Mouse (Mus musculus) lung, embryonic 16.5 days (tissue): ENCODE data around the gene Tmem168. TPM values are rescaled to one million over a fixed set of nuclear protein-coding genes. Genes with fewer than 3 reads are reported as not detected.

Source experiments
- ATAC-seq: fragments of 200-750 bp; cut with Nextera tagmentation; 2 replicates; pipeline ENCODE4 v1.8.0; 2017; ENCODE audit warnings: low read depth, mild to moderate bottlenecking, moderate library complexity
- H3K27ac ChIP-seq: fragments of 300-500 bp; sonication (generic); 2 replicates; pipeline ENCODE4 v1.5.1; 2014; ENCODE audit warnings: mild to moderate bottlenecking, control low read depth, low read length
- H3K27me3 ChIP-seq: fragments of 300-500 bp; sonication (generic); 2 replicates; pipeline ENCODE4 v1.6.1; 2014; ENCODE audit warnings: low read depth, low read length, mixed read lengths; ENCODE audit not compliant: control insufficient read depth, insufficient read depth
- H3K36me3 ChIP-seq: fragments of 300-500 bp; sonication (generic); 2 replicates; pipeline ENCODE4 v1.6.1; 2014; ENCODE audit warnings: low read length; ENCODE audit not compliant: control insufficient read depth, insufficient read depth
- H3K4me1 ChIP-seq: fragments of 300-500 bp; sonication (generic); replicated peaks from 2 replicates; pipeline ENCODE4 v1.6.1; 2014; ENCODE audit warnings: low read length, mixed read lengths; ENCODE audit not compliant: control insufficient read depth, insufficient read depth
- H3K4me2 ChIP-seq: fragments of 300-500 bp; sonication (generic); 2 replicates; pipeline ENCODE4 v1.6.1; 2014; ENCODE audit warnings: low read depth, low read length, control low read depth
- H3K4me3 ChIP-seq: fragments of 300-500 bp; sonication (generic); 2 replicates; pipeline ENCODE4 v1.5.1; 2014; ENCODE audit warnings: mild to moderate bottlenecking, low read length, control low read depth
- H3K9ac ChIP-seq: fragments of 300-500 bp; sonication (generic); 2 replicates; pipeline ENCODE4 v1.6.1; 2014; ENCODE audit warnings: low read length, control low read depth
- H3K9me3 ChIP-seq: fragments of 300-500 bp; sonication (generic); 2 replicates; pipeline ENCODE4 v1.6.1; 2016; ENCODE audit warnings: low read length; ENCODE audit not compliant: control insufficient read depth
- WGBS: fragments of 180-500 bp; shearing (Covaris S2); extraction: QIAGEN DNeasy Blood & Tissue Kit; methylation state at CpG from one replicate; pipeline ENCODE4 v1.1.7; 2014; 5-methylcytosine and 5-hydroxymethylcytosine counted together
- polyA plus RNA-seq: library from polyadenylated mRNA; unstranded; fragments of >200 nt; fragmentation: Nextera tagmentation; extraction: Ambion mirVana; gene quantifications from 2 replicates; pipeline ENCODE4 v1.2.1, GENCODE M21; 2015

Gene Tmem168
- polyA plus RNA-seq: 43.7 and 48.0 TPM in 2 replicates

GRCm38 (mm10) chr6:13607621-13608493 lies at the start of gene Tmem168:
TSS of gene Tmem168 (minus strand) at chr6:13608100.
- Histone ChIP-seq H3K9me3 (no peaks in the 10 kb centered on the region), H3K4me3 (peak within 1 kb of the TSS; percentile 70), H3K27me3 (no peaks in the 10 kb centered on the region), H3K36me3 (peaks cover 3% of the 10 kb centered on the region; the same call in 1 of the 2 replicates), H3K4me1 (peaks cover 7% of the 10 kb centered on the region), H3K9ac (peak within 1 kb of the TSS; percentile 85), H3K27ac (peak within 1 kb of the TSS; percentile 94), H3K4me2 (peak within 1 kb of the TSS; percentile 64)
- ATAC-seq: peak; percentile 98
- WGBS: 3% methylated on average over 55 of the region's 71 CpGs

DNA sequence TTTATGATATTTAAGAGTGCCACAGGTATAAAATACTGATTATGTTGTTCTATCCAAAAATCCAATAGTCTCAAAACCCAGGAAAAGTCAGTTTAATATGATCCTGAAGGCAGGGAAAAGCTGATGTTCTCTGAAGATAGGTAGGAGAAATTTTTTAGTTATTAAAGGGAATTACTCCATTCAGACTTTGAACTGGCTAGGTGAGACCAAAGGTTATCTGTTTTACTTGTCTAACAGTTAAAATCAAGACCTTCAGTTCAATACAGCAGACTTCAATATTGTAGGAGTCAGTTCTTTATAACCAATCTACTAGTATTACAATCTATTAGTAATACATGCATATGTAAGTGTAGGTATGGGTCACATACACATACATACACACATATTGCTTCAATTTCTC lies 46.2 kb upstream of the Tmem168 start:
- no peak for ATAC-seq
- no peak overlapping the region for H3K9ac ChIP-seq
- peaks cover 5% of the 10 kb centered on the region; the same call in 1 of the 2 replicates for H3K36me3 ChIP-seq
- no peak overlapping the region for H3K27ac ChIP-seq
- H3K27me3 ChIP-seq: no peaks in the 10 kb centered on the region
- H3K4me2 ChIP-seq: no peak overlapping the region
- no peaks in the 10 kb centered on the region for H3K9me3 ChIP-seq
- no peak overlapping the region for H3K4me3 ChIP-seq
- H3K4me1 ChIP-seq: no peaks in the 10 kb centered on the region

- Histone ChIP-seq H3K4me3 (no peak overlapping the region), H3K4me1 (no peaks in the 10 kb centered on the region), H3K9ac (no peak overlapping the region), H3K4me2 (no peak overlapping the region), H3K9me3 (no peaks in the 10 kb centered on the region; the same call in 1 of the 2 replicates), H3K27me3 (no peaks in the 10 kb centered on the region), H3K36me3 (peaks cover 6% of the 10 kb centered on the region; the same call in 1 of the 2 replicates), H3K27ac (no peak overlapping the region)
- no peak for ATAC-seq
- WGBS: 89% methylated on average over 3 of the region's 3 CpGs
These were observed 44.4 kb upstream of the Tmem168 start for GRCm38 (mm10) chr6:13652284-13652683.

DNA sequence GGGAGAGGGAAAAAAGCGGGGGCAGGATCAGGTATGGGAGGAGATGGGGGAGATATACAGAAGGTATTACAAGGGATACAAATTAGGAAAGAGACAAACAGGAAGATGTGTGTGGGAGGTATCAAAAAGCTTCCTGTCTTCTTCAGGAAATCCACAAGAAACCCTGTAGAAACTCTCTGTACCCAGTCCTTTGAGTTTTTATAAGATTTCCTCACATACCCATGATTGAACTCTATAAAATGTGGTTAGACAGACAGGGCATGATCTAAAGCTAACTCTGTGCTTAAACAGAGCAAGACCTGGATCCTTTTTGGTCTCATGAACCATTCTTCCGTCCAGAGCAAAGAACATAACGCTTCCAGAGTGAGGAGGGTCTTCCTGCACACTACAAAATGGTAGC lies 43.0 kb upstream of the Tmem168 start:
- Histone ChIP-seq H3K27me3 (no peaks in the 10 kb centered on the region), H3K36me3 (peaks cover 6% of the 10 kb centered on the region; the same call in 1 of the 2 replicates), H3K27ac (no peak overlapping the region), H3K9me3 (no peaks in the 10 kb centered on the region; the same call in 1 of the 2 replicates), H3K4me2 (no peak overlapping the region), H3K9ac (no peak overlapping the region), H3K4me1 (no peaks in the 10 kb centered on the region), H3K4me3 (no peak overlapping the region)
- ATAC-seq: no peak
- WGBS: 84% methylated on average over 3 of the region's 3 CpGs

GRCm38 (mm10) chr6:13648305-13648704 lies 40.4 kb upstream of the Tmem168 start:
- H3K27ac ChIP-seq: no peak overlapping the region

DNA sequence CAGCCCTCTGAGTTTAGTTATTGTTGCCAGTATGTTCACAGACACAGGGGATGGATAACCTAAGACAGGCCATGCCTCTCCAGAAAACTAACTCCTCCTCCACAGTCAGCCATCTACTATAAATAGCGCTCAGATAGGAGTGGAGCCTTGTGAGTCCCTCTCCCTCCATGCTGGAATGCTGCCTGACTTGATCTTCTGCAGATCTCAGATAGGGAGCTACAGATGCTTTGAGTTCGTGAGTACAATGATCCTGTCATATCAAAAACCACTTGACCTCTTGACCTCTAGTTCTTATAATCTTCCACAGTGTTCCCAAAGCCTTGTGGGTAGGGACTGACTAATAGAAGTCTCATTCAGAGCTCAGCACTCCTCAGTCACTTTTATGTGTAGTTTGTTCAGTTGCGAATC lies 28.7 kb upstream of the Tmem168 start:
- Histone ChIP-seq H3K27ac (no peak overlapping the region), H3K27me3 (no peaks in the 10 kb centered on the region), H3K4me2 (no peak overlapping the region), H3K36me3 (0 out of 2 replicates have a peak, but pooled peaks cover 3% of the 10 kb centered on the region), H3K4me1 (peaks cover 4% of the 10 kb centered on the region; the same call in 1 of the 2 replicates), H3K4me3 (no peak overlapping the region), H3K9me3 (no peaks in the 10 kb centered on the region), H3K9ac (no peak overlapping the region)
- 51% methylated on average over 3 of the region's 3 CpGs for WGBS
- ATAC-seq: peak; percentile 51; the same call in 1 of the 2 replicates

More at GRCm38 (mm10) chr6:13648305-13648704, 40.4 kb upstream of the Tmem168 start:
- Histone ChIP-seq H3K4me3 (no peak overlapping the region), H3K27me3 (no peaks in the 10 kb centered on the region), H3K9ac (no peak overlapping the region), H3K36me3 (peaks cover 6% of the 10 kb centered on the region; the same call in 1 of the 2 replicates), H3K9me3 (no peaks in the 10 kb centered on the region; the same call in 1 of the 2 replicates), H3K4me1 (no peaks in the 10 kb centered on the region), H3K4me2 (no peak overlapping the region)
- no peak for ATAC-seq

GRCm38 (mm10) chr6:13632571-13632970 lies 24.7 kb upstream of the Tmem168 start:
- Histone ChIP-seq H3K9ac (no peak overlapping the region), H3K4me2 (no peak overlapping the region), H3K36me3 (peaks cover 5% of the 10 kb centered on the region; the same call in 1 of the 2 replicates), H3K4me3 (no peak overlapping the region), H3K9me3 (no peaks in the 10 kb centered on the region), H3K4me1 (peaks cover 4% of the 10 kb centered on the region; the same call in 1 of the 2 replicates), H3K27me3 (no peaks in the 10 kb centered on the region), H3K27ac (no peak overlapping the region)
- no peak for ATAC-seq
- WGBS: 92% methylated on average over 1 of the region's 1 CpGs

DNA sequence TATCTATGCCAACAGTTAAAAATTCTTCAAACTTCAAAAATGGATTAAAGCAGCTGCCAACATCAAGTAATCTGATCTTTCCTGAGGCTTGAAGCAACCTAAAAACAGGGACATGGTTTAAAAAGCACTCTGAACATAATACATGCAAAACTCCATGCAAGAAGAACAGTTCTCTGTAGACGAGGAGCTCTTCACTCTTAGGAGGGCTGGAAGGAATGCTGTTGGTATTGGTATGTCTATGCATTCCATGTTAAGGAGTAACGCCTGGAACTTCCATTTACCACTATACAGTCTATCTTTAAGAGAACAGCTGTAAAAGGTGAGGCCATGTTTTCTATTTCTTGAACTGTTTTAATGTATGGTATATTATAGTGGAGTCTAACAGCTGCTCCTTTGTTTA lies 22.7 kb upstream of the Tmem168 start:
- ATAC-seq: no peak

DNA sequence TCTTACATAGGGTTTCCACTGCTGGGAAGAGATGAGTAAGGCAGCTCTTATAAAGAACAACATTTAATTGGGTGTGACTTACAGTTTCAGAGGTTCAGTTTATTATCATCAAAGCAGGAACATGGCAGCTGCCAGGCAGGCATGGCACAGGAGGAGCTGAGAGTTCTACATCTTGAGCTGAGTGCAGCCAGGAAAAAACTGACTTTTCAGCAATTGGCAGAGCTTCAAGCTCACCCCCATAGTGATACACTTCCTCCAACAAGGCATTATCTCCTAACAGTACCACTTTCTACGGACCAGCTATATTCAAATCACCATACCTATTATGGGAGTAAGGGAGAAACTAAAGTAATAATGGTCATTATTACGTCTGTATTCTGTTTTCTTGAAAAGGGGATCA lies 11.7 kb upstream of the Tmem168 start:
- H3K4me2 ChIP-seq: no peak overlapping the region
- H3K4me3 ChIP-seq: no peak overlapping the region
- no peak for ATAC-seq
- WGBS: 77% methylated on average over 2 of the region's 2 CpGs
- no peak overlapping the region for H3K27ac ChIP-seq
- H3K4me1 ChIP-seq: no peaks in the 10 kb centered on the region
- H3K9ac ChIP-seq: no peak overlapping the region
- no peaks in the 10 kb centered on the region for H3K36me3 ChIP-seq
- no peaks in the 10 kb centered on the region for H3K9me3 ChIP-seq
- H3K27me3 ChIP-seq: no peaks in the 10 kb centered on the region

More for the DNA sequence above, 22.7 kb upstream of the Tmem168 start:
- Histone ChIP-seq H3K27me3 (no peaks in the 10 kb centered on the region), H3K9me3 (no peaks in the 10 kb centered on the region), H3K4me2 (no peak overlapping the region), H3K4me3 (no peak overlapping the region), H3K4me1 (no peaks in the 10 kb centered on the region), H3K36me3 (peaks cover 5% of the 10 kb centered on the region; the same call in 1 of the 2 replicates), H3K9ac (no peak overlapping the region), H3K27ac (no peak overlapping the region)
- WGBS: 56% methylated on average over 2 of the region's 2 CpGs
